Mouse (Mus musculus): ENCODE measurements around the gene Tardbp.

Gene Tardbp

DNA sequence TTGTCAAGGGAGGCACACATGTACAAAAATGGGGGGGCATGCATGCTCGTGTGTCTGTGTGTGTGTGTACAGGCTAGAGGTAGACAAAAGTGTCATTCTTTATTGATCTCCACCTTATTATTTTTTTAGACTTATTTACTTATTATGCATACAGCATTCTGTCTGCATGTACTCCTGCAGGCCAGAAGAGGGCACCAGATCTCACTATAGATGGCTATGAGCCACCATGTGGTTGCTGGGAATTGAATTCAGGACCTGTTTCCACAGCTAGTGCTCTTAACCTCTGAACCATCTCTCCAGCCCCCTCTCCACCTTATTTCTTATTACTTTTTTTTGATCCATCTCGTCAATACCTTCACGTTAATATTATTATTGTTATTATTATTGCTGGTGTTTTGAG, 22.5 kb upstream of the Tardbp start:
- Histone ChIP-seq H3K27me3 (ENCODE audit: control insufficient read depth, insufficient read depth, low read length, poor library complexity, severe bottlenecking) (no peaks in the 10 kb centered on the region; the same call in 1 of the 2 replicates), H3K36me3 (ENCODE audit: control insufficient read depth, insufficient read depth, low read length, poor library complexity, severe bottlenecking) (no peaks in the 10 kb centered on the region)
- DNase-seq (ENCODE audit: low read depth, low spot score) = peak; percentile 19

DNA sequence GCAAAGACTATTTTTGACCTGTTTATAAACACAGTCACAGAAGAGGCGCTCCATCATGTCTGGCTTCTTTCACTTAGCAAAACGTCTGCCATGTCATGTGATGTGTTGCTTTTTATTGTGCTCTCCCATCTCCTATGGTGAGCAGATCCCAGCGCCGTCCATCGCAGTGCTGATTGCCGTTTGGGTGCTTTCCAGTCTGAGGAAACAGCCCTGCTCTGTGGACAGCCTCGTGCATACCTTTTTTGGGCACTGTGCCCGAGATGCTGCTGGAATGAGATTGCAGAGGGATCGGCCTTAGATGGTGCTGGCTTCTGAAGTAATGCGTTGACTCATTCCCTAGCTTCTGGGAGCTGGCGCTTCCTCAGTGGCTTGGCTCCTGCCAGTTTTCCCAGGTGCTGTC, 19.8 kb upstream of the Tardbp start:
- Histone ChIP-seq H3K36me3 (ENCODE audit: control insufficient read depth, insufficient read depth, low read length, poor library complexity, severe bottlenecking) (no peaks in the 10 kb centered on the region), H3K27me3 (ENCODE audit: control insufficient read depth, insufficient read depth, low read length, poor library complexity, severe bottlenecking) (no peaks in the 10 kb centered on the region; the same call in 1 of the 2 replicates)
- DNase-seq (ENCODE audit: low read depth, low spot score) = no peak

DNA sequence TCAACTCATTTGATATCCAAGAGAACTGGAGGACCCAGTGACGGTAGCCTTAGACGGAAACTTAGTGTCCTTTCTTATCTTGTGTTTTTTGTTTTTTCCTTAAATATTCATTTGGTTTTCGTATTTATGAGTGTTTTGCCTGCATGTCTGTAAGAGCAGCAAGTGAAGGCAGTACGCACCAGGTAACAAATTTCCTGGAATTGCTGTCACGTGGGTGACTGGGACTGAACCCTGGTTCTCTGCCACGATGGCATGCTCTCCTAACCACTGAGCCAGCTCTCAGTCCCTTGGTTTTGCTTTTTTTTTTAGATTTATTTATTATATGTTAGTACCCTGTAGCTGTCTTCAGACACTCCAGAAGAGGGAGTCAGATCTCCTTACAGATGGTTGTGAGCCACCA, 18.1 kb upstream of the Tardbp start:
- no peaks in the 10 kb centered on the region for H3K36me3 ChIP-seq (ENCODE audit: control insufficient read depth, insufficient read depth, low read length, poor library complexity, severe bottlenecking)
- H3K27me3 ChIP-seq (ENCODE audit: control insufficient read depth, insufficient read depth, low read length, poor library complexity, severe bottlenecking) = no peaks in the 10 kb centered on the region; the same call in 1 of the 2 replicates
- no peak for DNase-seq (ENCODE audit: low read depth, low spot score)

DNA sequence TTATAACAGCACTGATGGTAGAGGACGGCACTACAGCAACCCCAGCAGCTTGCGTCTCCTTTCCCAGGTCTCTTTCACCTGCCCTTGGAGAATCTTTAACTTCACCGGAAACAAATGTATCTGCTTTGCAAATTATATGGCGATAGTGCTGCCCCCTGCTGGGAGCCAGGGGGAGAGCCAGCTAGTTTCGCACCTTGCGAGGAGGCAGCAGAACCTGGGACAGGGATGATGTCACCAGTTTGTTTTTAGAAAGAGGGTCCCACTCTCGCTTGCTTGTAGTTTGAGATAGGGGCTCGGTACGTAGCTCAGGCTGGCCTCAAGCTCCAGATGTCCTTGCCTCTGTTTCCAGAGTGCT, 17.3 kb upstream of the Tardbp start:
- DNase-seq (ENCODE audit: low read depth, low spot score) = peak; percentile 78
- Histone ChIP-seq H3K27me3 (ENCODE audit: control insufficient read depth, insufficient read depth, low read length, poor library complexity, severe bottlenecking) (no peaks in the 10 kb centered on the region; the same call in 1 of the 2 replicates), H3K36me3 (ENCODE audit: control insufficient read depth, insufficient read depth, low read length, poor library complexity, severe bottlenecking) (no peaks in the 10 kb centered on the region)

DNA sequence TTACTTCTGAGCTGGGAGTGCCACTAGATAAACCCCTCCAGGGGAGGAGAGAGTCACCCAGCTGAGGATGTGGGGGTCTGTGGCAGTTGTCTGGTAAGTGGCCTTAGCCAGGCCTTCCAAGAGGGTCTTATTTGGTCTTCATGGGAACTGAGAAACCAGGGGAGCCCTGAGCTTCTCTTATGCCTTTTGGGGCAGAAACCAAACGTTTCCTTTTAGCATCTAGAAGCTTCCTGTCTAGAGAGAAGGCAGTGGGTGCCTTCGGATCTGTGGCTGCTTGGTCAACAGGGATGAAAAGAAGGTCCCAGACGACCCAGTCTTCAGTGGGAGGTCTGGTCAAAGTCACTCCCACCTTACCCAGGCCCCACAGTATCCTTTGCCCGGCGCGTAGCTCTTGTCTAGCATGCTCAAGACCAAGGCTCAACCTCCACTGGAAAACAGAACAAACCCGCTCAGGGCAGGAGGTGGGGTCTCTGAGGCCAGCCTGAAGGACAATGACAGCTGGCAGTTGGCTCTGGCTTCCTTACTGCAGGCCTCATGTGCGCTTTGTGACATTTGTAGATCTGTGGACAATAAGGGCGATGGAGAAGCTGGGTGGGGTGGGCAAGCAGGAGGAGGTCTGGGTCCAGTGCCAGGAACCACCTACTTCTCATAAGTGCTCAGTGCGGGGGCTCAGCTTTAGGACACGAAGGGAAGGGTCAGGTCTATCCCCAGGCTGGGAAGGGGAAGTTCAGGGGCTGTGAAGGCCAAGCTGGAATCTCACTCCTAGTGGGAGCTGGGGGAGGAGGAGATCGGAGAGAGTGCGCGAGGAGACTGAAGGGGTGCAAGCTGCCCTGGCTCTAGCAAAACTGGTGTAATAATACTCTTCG, 16.7 kb upstream of the Tardbp start, which contains the start of gene Gm572:
Gene Gm572 (plus strand): TSS at position 27 of the 866 bp plus-strand sequence.
- Histone ChIP-seq H3K27me3 (ENCODE audit: control insufficient read depth, insufficient read depth, low read length, poor library complexity, severe bottlenecking) (no peaks in the 10 kb centered on the region; the same call in 1 of the 2 replicates), H3K36me3 (ENCODE audit: control insufficient read depth, insufficient read depth, low read length, poor library complexity, severe bottlenecking) (no peaks in the 10 kb centered on the region)
- no peak for DNase-seq (ENCODE audit: low read depth, low spot score)

DNA sequence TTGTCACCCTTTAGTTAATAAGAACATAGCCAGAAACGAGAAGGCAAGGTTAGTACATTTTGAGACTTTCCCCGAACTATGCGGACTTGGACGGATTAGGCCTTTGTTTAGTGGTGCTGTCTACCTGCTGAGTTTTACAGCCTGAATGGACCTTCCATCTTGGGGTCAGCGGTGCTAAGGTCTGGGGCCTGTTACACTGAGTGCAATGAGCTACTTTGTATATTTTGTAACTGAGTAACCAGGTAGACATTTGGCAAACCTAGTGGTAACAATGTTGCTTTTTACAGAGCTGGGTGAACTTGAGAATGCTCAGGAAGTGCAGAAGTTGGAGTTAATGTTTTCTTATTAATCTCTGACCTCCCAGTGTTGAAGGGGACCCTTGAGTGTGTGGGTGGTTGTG, 14.3 kb upstream of the Tardbp start:
- H3K36me3 ChIP-seq (ENCODE audit: control insufficient read depth, insufficient read depth, low read length, poor library complexity, severe bottlenecking) = no peaks in the 10 kb centered on the region
- DNase-seq (ENCODE audit: low read depth, low spot score) = no peak

DNA sequence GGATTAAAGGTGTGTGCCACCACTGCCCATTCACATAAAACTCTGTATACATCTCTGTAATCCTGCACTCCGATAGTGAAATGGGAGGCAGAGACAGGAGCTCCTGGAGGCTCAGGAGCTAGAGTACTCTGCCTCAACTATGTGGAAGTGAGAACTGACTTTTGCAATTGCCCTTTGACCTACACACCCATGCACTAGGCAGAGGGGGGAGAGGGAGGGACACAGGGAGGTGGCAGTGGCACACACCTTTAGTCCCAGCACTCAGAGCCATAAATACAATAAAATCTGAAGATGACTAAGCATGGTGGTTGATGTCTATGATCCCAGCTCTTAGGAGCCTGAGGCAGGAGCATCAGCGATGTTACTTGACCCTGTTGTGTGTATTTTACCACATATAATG, 12.6 kb upstream of the Tardbp start:
- no peaks in the 10 kb centered on the region for H3K36me3 ChIP-seq (ENCODE audit: control insufficient read depth, insufficient read depth, low read length, poor library complexity, severe bottlenecking)
- no peak for DNase-seq (ENCODE audit: low read depth, low spot score)
- H3K27me3 ChIP-seq (ENCODE audit: control insufficient read depth, insufficient read depth, low read length, poor library complexity, severe bottlenecking) = no peaks in the 10 kb centered on the region; the same call in 1 of the 2 replicates

More for the DNA sequence above, 14.3 kb upstream of the Tardbp start:
- no peaks in the 10 kb centered on the region; the same call in 1 of the 2 replicates for H3K27me3 ChIP-seq (ENCODE audit: control insufficient read depth, insufficient read depth, low read length, poor library complexity, severe bottlenecking)

DNA sequence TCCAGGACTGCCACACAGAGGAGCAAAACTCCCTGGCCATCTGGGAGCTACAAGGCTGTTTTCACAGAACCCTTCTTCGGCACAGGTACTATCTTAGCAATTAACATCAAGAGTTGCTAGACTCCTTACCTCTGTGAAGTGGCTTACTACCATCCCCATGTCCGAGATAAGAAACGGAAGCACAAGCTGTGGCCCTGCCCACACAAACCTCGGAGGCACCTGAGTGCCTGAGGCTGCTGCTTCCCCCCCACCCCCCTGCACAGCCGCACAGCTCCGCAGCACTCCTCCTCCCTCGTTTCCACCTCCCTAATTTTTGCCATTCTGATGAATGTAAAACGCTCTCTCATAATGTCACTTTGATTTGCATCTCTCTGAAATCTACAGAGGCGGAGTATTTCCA, 11.5 kb upstream of the Tardbp start:
- no peak for DNase-seq (ENCODE audit: low read depth, low spot score)
- Histone ChIP-seq H3K36me3 (ENCODE audit: control insufficient read depth, insufficient read depth, low read length, poor library complexity, severe bottlenecking) (no peaks in the 10 kb centered on the region), H3K27me3 (ENCODE audit: control insufficient read depth, insufficient read depth, low read length, poor library complexity, severe bottlenecking) (no peaks in the 10 kb centered on the region)

DNA sequence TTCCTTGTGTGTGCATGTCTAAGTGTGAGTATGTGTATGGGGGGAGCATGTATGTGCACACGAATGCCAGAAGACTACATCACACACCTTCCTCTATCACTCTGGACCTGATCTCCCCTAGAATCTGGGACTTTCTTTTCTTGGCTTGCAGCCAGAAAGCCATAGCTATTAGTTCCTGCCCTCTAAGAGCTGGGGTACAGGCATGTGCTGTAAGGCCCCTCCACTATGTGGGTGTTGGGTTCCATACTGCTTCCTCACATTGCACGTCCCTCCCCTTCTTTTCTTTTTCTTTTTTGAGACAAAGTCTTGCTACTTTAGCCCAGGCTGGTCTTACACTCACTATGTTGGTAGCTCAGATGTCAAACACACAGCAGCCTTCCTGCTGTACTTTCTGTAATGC, 8.5 kb upstream of the Tardbp start:
- no peaks in the 10 kb centered on the region for H3K36me3 ChIP-seq (ENCODE audit: control insufficient read depth, insufficient read depth, low read length, poor library complexity, severe bottlenecking)
- no peak for DNase-seq (ENCODE audit: low read depth, low spot score)
- H3K27me3 ChIP-seq (ENCODE audit: control insufficient read depth, insufficient read depth, low read length, poor library complexity, severe bottlenecking) = no peaks in the 10 kb centered on the region

DNA sequence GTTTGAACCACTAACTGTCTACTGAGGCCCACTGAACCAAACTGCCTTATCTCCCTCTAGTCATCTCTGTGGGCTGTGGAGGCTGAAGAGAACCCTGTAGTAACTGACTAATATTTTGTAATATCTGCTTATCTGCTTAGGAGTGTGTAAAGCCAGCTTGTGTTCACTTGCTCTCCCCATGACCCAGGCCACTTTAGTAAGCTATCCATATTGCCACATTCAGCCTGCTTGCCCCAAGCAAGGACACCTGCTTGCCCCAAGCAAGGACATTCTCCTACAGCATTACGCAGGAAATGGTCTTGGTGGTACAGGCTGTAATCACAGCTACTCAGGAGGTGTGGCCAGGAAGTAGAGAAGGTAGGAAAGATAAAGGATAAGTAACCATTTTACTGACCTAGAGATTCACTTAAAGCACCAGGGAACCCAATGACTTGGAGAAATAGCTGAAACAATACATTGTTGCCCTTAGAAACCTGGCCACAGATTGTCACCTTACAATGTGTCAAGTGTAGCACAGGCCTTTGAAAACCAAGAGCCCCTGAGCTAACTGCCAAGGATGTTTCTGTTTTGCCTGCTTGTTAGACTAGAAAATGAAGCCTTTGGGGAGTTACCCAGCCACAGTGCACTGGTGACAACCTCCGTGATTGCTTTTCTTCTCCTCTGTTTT, 6.7 kb upstream of the Tardbp start:
- H3K27me3 ChIP-seq (ENCODE audit: control insufficient read depth, insufficient read depth, low read length, poor library complexity, severe bottlenecking) = no peaks in the 10 kb centered on the region
- no peak for DNase-seq (ENCODE audit: low read depth, low spot score)
- H3K36me3 ChIP-seq (ENCODE audit: control insufficient read depth, insufficient read depth, low read length, poor library complexity, severe bottlenecking) = no peaks in the 10 kb centered on the region

DNA sequence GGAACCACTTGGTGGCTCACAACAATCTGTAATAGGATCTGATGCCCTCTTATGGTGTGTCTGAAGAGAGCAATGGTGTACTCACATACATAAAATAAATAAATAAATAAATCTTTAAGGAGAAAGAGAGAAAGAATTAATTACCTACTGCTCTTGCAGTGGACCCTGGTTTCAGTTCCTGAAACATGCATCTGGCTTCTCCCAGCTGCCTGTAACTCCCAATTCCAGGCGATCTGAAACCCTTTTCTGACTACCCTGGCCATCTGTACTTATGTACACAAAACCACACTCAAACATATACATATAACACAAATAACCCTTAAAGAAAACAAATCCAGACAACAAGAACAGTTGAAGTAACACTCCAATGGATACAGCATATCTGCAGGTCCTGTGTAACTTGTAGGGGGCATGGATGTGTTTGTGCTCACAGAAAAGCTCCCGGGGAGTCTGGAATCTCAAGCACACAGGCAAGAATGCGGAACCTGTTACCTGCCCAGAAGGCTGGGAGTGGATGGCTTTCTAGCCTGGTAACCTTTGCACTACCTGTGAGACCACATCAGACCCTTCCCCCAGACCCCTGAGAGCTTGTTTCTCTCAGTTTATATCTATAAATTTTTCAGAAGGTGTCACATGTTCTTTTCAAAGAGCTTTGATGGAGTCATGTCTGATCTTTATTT, 5.3 kb upstream of the Tardbp start:
- Histone ChIP-seq H3K36me3 (ENCODE audit: control insufficient read depth, insufficient read depth, low read length, poor library complexity, severe bottlenecking) (no peaks in the 10 kb centered on the region), H3K27me3 (ENCODE audit: control insufficient read depth, insufficient read depth, low read length, poor library complexity, severe bottlenecking) (no peaks in the 10 kb centered on the region)
- DNase-seq (ENCODE audit: low read depth, low spot score) = peak; percentile 19

DNA sequence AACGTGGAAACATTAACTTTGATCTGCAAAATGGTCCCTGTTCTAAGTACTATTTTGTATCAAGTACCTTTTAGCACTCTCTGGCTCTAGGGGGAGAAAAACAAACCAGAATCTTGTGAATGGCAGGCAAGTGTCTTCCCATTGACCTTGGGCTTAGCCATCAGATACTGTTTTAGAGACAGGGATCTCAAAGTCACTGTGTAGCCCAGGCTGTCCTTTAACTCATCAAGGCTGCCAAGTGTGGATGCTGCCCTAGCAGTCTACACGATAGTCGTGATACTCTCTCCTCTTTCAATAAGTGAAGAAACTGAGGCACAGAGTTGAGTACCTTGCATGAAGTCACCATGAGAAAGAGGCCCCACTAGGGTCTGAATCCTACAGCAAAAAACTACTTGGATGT, 427 bp upstream of the Tardbp start:
- no peak for DNase-seq (ENCODE audit: low read depth, low spot score)
- Histone ChIP-seq H3K27me3 (ENCODE audit: control insufficient read depth, insufficient read depth, low read length, poor library complexity, severe bottlenecking) (no peaks in the 10 kb centered on the region), H3K36me3 (ENCODE audit: control insufficient read depth, insufficient read depth, low read length, poor library complexity, severe bottlenecking) (peaks cover 10% of the 10 kb centered on the region; the same call in 1 of the 2 replicates)

DNA sequence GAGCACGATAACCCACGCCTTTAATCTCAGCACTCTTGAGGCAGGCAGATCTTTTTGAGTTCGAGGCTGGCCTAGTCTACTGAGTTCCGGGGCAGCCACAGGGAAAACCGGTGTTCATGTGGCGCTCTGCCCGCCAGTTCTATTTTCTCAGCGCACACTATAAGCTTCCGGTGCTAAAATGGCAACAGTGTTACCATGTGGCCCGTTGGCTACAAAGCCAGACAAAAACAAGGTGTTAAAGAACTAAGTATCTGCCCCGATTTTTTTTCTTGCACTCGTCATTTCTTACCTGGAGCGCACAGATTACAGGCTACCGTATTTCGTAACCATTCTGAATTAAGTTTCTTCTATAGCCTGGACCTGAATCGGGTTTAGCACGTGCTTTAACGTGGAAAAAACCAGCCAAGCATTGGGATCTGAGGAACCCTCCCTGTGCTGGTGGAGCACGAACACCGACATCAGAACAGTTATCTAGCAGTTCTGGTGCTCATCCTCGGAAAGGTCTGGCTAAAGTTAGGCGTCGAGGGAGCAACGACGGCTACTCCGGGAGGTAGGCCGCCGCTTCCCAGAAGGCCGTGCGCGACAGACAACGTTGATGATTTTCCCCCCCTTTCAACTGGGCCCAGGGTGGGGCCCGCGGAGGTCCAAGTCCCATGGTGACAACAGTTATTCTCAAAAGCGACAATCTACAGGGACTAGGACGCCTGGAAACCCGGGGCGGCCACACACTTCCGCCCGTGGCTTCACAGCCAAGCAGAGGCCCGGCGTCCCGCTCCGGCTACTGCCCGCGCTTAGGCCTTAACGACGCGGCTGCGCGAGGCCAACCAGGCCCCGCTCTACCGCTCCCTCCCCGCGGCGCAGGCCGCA, 830 bp downstream of the Tardbp start:
- Histone ChIP-seq H3K36me3 (ENCODE audit: control insufficient read depth, insufficient read depth, low read length, poor library complexity, severe bottlenecking) (peaks cover 18% of the 10 kb centered on the region; the same call in 1 of the 2 replicates), H3K27me3 (ENCODE audit: control insufficient read depth, insufficient read depth, low read length, poor library complexity, severe bottlenecking) (no peaks in the 10 kb centered on the region)
- DNase-seq (ENCODE audit: low read depth, low spot score) = peak; percentile 61

DNA sequence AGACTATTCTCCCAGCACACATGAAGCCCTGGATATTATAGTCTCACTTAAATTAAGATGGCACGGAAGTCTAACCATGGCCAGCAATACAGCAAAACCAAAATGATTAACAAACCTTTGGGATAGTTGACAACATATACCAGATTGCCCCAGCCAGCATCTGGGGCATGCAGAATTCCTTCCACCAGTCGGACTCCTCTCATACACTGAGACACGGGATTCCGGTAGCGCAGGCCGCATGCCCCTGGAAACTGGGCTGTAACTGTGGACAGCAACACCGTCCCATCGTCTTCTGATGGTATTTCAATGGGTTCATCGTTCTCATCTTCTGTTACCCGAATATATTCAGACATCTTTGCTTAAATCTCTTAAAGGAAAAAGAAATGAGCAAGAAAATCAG, 1.8 kb downstream of the Tardbp start:
- peaks cover 20% of the 10 kb centered on the region; the same call in 1 of the 2 replicates for H3K36me3 ChIP-seq (ENCODE audit: control insufficient read depth, insufficient read depth, low read length, poor library complexity, severe bottlenecking)

More for the DNA sequence above, 1.8 kb downstream of the Tardbp start:
- no peak for DNase-seq (ENCODE audit: low read depth, low spot score)
- no peaks in the 10 kb centered on the region for H3K27me3 ChIP-seq (ENCODE audit: control insufficient read depth, insufficient read depth, low read length, poor library complexity, severe bottlenecking)

All from splenic B cell, adult 2 months (primary cell).